Mouse (Mus musculus): ENCODE results near the gene Ifit2. TPM values are rescaled to one million over a fixed set of nuclear protein-coding genes. Genes with fewer than 3 reads are reported as not detected.
"Not testable (repeated sequence)": the region's sequence is repeated elsewhere in the genome, so short reads cannot be mapped to it uniquely, and the experiment has no call there.

Ifit2 gene
- polyA plus RNA-seq, 1 experiment from 2014 or later = 6.1 TPM

GRCm38 (mm10) chr19:34601888-34602287, 51.4 kb downstream of the Ifit2 start, which contains the start of gene Ifit1bl1:
Ifit1bl1 (minus strand) TSS chr19:34601956.
- ATAC-seq (ENCODE audit: low FRiP score); H3K4me3 ChIP-seq (replicated peaks); H3K9me3 ChIP-seq (replicated peaks); H3K27me3 ChIP-seq (replicated peaks); H3K4me2 ChIP-seq; H3K36me3 ChIP-seq; H3K9ac ChIP-seq (replicated peaks); H3K4me1 ChIP-seq; H3K27ac ChIP-seq (replicated peaks): not testable (repeated sequence)
- WGBS = 53% methylated on average over 1 of the region's 1 CpGs

GRCm38 (mm10) chr19:34605472-34605871, 55.0 kb downstream of the Ifit2 start:
- Histone ChIP-seq H3K36me3 (no peaks in the 10 kb centered on the region), H3K27me3 (replicated peaks) (no peaks in the 10 kb centered on the region), H3K4me3 (replicated peaks) (no peak overlapping the region), H3K4me1 (0 out of 2 replicates have a peak, but pooled peaks cover 2% of the 10 kb centered on the region), H3K9me3 (replicated peaks) (no peaks in the 10 kb centered on the region), H3K4me2 (no peak overlapping the region), H3K27ac (replicated peaks) (no peak overlapping the region), H3K9ac (replicated peaks) (no peak overlapping the region)
- 93% methylated on average over 3 of the region's 3 CpGs for WGBS
- no peak for ATAC-seq (ENCODE audit: low FRiP score)

- ATAC-seq (ENCODE audit: low FRiP score) = peak; percentile 76
- not testable (repeated sequence) for H3K4me3 ChIP-seq (replicated peaks); H3K4me2 ChIP-seq; H3K9ac ChIP-seq (replicated peaks); H3K4me1 ChIP-seq; H3K9me3 ChIP-seq (replicated peaks); H3K27ac ChIP-seq (replicated peaks); H3K27me3 ChIP-seq (replicated peaks); H3K36me3 ChIP-seq
- WGBS = 61% methylated on average over 4 of the region's 4 CpGs
Measured at GRCm38 (mm10) chr19:34607237-34608051, 57.0 kb downstream of the Ifit2 start, which contains the start of gene Ifit3b. Ifit3b (plus strand) TSS chr19:34607970.

DNA sequence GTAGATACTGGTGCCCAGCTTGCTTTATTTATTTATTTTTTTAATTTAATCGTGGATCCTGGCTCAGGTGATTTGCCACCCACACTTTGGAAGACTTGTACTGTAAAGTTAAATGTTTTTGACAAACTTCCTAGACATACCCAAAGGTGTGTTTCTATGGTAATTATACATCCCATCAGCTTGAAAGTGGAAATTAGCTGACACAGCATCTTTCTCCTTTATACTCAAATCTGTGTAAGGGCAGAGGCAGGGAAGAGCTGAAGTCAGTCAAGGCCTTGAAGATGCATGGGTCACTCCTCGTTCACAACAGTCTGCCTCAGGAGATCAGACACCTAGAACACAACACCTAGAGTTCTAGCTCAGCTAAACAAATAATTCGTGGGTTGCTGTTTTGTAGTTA, 59.6 kb downstream of the Ifit2 start:
- not testable (repeated sequence) for H3K27me3 ChIP-seq (replicated peaks); H3K4me1 ChIP-seq; H3K4me2 ChIP-seq; H3K4me3 ChIP-seq (replicated peaks); ATAC-seq (ENCODE audit: low FRiP score); H3K36me3 ChIP-seq; H3K9ac ChIP-seq (replicated peaks); H3K9me3 ChIP-seq (replicated peaks); H3K27ac ChIP-seq (replicated peaks)
- 85% methylated on average over 3 of the region's 3 CpGs for WGBS

DNA sequence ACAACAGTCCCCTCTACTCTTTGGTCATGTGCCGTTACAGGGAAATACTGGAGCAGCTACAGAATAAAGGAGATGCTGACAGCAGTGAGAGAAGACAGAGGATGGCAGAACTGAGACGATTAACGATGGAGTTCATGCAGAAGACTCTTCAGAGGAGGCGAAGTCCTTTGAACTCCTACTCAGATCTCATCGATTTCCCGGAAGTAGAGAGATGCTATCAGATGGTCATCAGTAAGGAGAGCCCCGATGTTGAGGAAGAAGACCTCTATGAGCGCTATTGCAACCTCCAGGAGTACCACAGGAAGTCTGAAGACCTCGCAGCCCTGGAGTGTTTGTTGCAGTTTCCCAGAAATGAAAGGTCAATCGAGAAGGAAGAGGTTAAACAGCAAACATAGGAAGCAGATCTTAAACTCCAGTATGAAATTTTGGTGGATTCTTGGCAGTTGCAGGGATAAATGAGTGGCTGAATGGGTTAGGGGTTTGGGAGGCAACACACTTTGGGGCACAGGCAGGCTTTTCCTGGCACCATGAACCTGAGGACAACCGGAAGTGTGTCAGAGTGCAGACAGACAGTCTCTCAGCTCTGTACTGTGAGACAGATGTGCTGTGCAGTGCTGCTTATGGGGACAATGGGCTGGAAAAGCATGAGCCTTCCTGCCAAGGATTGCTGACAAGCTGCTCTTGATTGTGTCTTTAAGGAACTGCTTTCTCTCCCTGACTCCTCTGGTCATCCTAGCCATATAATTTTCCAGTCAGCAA, 61.9 kb downstream of the Ifit2 start:
- not testable (repeated sequence) for H3K27ac ChIP-seq (replicated peaks); H3K4me3 ChIP-seq (replicated peaks); H3K4me2 ChIP-seq; H3K36me3 ChIP-seq; H3K27me3 ChIP-seq (replicated peaks); H3K9ac ChIP-seq (replicated peaks); H3K4me1 ChIP-seq; H3K9me3 ChIP-seq (replicated peaks); ATAC-seq (ENCODE audit: low FRiP score)
- 88% methylated on average over 4 of the region's 11 CpGs for WGBS

- Histone ChIP-seq H3K9me3 (replicated peaks) (no peaks in the 10 kb centered on the region), H3K36me3 (no peaks in the 10 kb centered on the region), H3K9ac (replicated peaks) (no peak overlapping the region), H3K4me1 (no peaks in the 10 kb centered on the region), H3K4me3 (replicated peaks) (no peak overlapping the region), H3K4me2 (no peak overlapping the region), H3K27me3 (replicated peaks) (no peaks in the 10 kb centered on the region), H3K27ac (replicated peaks) (no peak overlapping the region)
- ATAC-seq (ENCODE audit: low FRiP score) = no peak
- WGBS = 94% methylated on average over 5 of the region's 5 CpGs
Measured at GRCm38 (mm10) chr19:34620871-34621270, 70.4 kb downstream of the Ifit2 start.

- no peak overlapping the region for H3K27ac ChIP-seq (replicated peaks)
- no peaks in the 10 kb centered on the region for H3K27me3 ChIP-seq (replicated peaks)
- H3K9ac ChIP-seq (replicated peaks) = no peak overlapping the region
- 97% methylated on average over 6 of the region's 6 CpGs for WGBS
- no peaks in the 10 kb centered on the region for H3K4me1 ChIP-seq
- H3K4me3 ChIP-seq (replicated peaks) = no peak overlapping the region
- H3K4me2 ChIP-seq = no peak overlapping the region
- no peaks in the 10 kb centered on the region for H3K36me3 ChIP-seq
- H3K9me3 ChIP-seq (replicated peaks) = no peaks in the 10 kb centered on the region
- ATAC-seq (ENCODE audit: low FRiP score) = no peak
Measured at GRCm38 (mm10) chr19:34623781-34624180, 73.3 kb downstream of the Ifit2 start.

- Histone ChIP-seq H3K27me3 (replicated peaks) (no peaks in the 10 kb centered on the region), H3K4me1 (no peaks in the 10 kb centered on the region), H3K9ac (replicated peaks) (no peak overlapping the region), H3K36me3 (no peaks in the 10 kb centered on the region), H3K4me3 (replicated peaks) (no peak overlapping the region), H3K4me2 (no peak overlapping the region), H3K9me3 (replicated peaks) (no peaks in the 10 kb centered on the region), H3K27ac (replicated peaks) (no peak overlapping the region)
- no peak for ATAC-seq (ENCODE audit: low FRiP score)
- WGBS = 88% methylated on average over 4 of the region's 4 CpGs
Measured at GRCm38 (mm10) chr19:34624663-34625062, 74.2 kb downstream of the Ifit2 start.

Other genes with a start within 250 kb of the Ifit2 start
- gene Ch25h, start 75.5 kb upstream of the Ifit2 start, polyA plus RNA-seq (2015; fragmentation: Nextera tagmentation; extraction: Ambion mirVana) = 0.52 and 1.2 TPM in 2 replicates
- 22.4 and 24.7 TPM in 2 replicates for gene Lipa, start 23.2 kb upstream of the Ifit2 start, polyA plus RNA-seq (2015; fragmentation: Nextera tagmentation; extraction: Ambion mirVana)
- gene Ifit3, start 32.8 kb downstream of the Ifit2 start, polyA plus RNA-seq (2015; fragmentation: Nextera tagmentation; extraction: Ambion mirVana) = 2.1 and 3.1 TPM in 2 replicates
- gene Ifit1bl1, start 51.3 kb downstream of the Ifit2 start, polyA plus RNA-seq (2015; fragmentation: Nextera tagmentation; extraction: Ambion mirVana) = 1.6 and 1.7 TPM in 2 replicates
- 0.51 and 0.59 TPM in 2 replicates for gene Ifit3b, start 57.3 kb downstream of the Ifit2 start, polyA plus RNA-seq (2015; fragmentation: Nextera tagmentation; extraction: Ambion mirVana)
- gene Ifit1bl2, start 90.0 kb downstream of the Ifit2 start, polyA plus RNA-seq (2015; fragmentation: Nextera tagmentation; extraction: Ambion mirVana) = 0.38 and 0.41 TPM in 2 replicates
- gene Ifit1, start 90.2 kb downstream of the Ifit2 start, polyA plus RNA-seq (2015; fragmentation: Nextera tagmentation; extraction: Ambion mirVana) = 0.63 and 2.0 TPM in 2 replicates
- 1.5 and 2.4 TPM in 2 replicates for gene Slc16a12, start 196.6 kb downstream of the Ifit2 start, polyA plus RNA-seq (2015; fragmentation: Nextera tagmentation; extraction: Ambion mirVana)

Data from neural tube, embryonic 15.5 days (tissue).